Mouse (Mus musculus) brain, embryonic 14.5 days (tissue): ENCODE results near the gene Prkag2.

Source experiments
- CTCF ChIP-seq: fragments of 200-500 bp; IDR thresholded peaks from 2 replicates; pipeline ENCODE4 v1.5.1; 2012; ENCODE audit warnings: inconsistent platforms, mild to moderate bottlenecking, moderate library complexity, borderline replicate concordance; ENCODE audit not compliant: insufficient read depth, insufficient read length; ENCODE audit errors: extremely low read depth
- POLR2A ChIP-seq: fragments of 200-500 bp; IDR thresholded peaks from 2 replicates; pipeline ENCODE4 v1.6.1; 2012; ENCODE audit warnings: mild to moderate bottlenecking, inconsistent platforms, borderline replicate concordance; ENCODE audit not compliant: poor library complexity, insufficient read depth, insufficient read length, severe bottlenecking; ENCODE audit errors: extremely low read depth

- TF ChIP-seq CTCF (no peak), POLR2A (no peak)
These were observed 192.7 kb downstream of the Prkag2 start for GRCm38 (mm10) chr5:24907737-24908136.
